In the genomic region with DNA sequence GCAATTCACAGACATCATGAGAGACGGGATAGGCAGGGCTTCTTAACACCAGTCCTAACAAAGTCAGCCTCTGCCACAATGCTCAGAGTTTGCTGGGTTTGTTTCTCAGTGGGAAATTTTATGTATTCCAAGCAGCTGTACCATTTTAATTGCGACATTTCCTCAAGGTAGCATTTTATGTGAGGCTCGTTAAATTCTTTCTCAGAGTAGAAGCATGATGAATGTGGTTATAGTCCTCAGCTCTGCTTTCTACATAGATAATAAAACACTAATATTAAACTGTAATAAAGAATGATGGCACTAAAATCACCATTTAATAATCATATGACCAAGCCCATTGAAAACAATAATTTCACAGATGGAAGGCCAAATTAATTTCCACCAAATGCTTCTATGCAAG, we compare ENCODE assay signal across 22 mouse cellular contexts.
DNase-seq lines count a peak whose midpoint lies in the region; ATAC-seq lines count a peak whose summit lies in the region.
"Had no signal": no experiment of that assay in that cellular context is flagged by ENCODE, and none has a peak within 500 bp of the region (broad histone marks: within the 10 kb centered on the region; RNA-seq: fewer than 3 reads in every experiment).

No protein-coding gene starts in this region.

- 37% methylated on average over 3 of the region's 3 CpGs for WGBS in limb, embryonic 12.5 days
- 75% methylated on average over 3 of the region's 3 CpGs for WGBS in limb, embryonic 10.5 days
- whole genome bisulfite sequencing in neural tube, embryonic 15.5 days = 46% methylated on average over 3 of the region's 3 CpGs

- no peak overlapping the region for H3K4me3 ChIP-seq in limb, embryonic 12.5 days (replicated peaks)
- no peak overlapping the region for H3K4me3 ChIP-seq in limb, embryonic 10.5 days
- H3K4me3 ChIP-seq in neural tube, embryonic 15.5 days (replicated peaks) = no peak overlapping the region
- H3K4me3 ChIP-seq: embryonic facial prominence, embryonic 13.5 days; embryonic facial prominence, embryonic 15.5 days; erythroblast, embryonic 14.5 days; forebrain, embryonic 10.5 days; forebrain, embryonic 12.5 days had no signal

- ATAC-seq in limb, embryonic 12.5 days (ENCODE audit: insufficient number of reproducible peaks, insufficient read depth, low FRiP score, low TSS enrichment, low read depth) = peak; percentile 20; the same call in 1 of the 2 replicates
- peak; percentile 66 for ATAC-seq in neural tube, embryonic 15.5 days (ENCODE audit: low FRiP score)
- ATAC-seq: forebrain, embryonic 14.5 days; forebrain, embryonic 16.5 days had no signal

- no peaks in the 10 kb centered on the region for H3K36me3 ChIP-seq in limb, embryonic 12.5 days
- no peaks in the 10 kb centered on the region for H3K36me3 ChIP-seq in limb, embryonic 10.5 days
- no peaks in the 10 kb centered on the region for H3K36me3 ChIP-seq in neural tube, embryonic 15.5 days
- H3K36me3 ChIP-seq: embryonic facial prominence, embryonic 13.5 days; embryonic facial prominence, embryonic 15.5 days; forebrain, embryonic 10.5 days; forebrain, embryonic 12.5 days had no signal

- no peaks in the 10 kb centered on the region for H3K9me3 ChIP-seq in limb, embryonic 12.5 days
- no peaks in the 10 kb centered on the region for H3K9me3 ChIP-seq in limb, embryonic 10.5 days (replicated peaks)
- H3K9me3 ChIP-seq in neural tube, embryonic 15.5 days (replicated peaks) = no peaks in the 10 kb centered on the region
- H3K9me3 ChIP-seq: embryonic facial prominence, embryonic 13.5 days; embryonic facial prominence, embryonic 15.5 days; forebrain, embryonic 10.5 days; forebrain, embryonic 12.5 days had no signal

- no peak overlapping the region for H3K27ac ChIP-seq in limb, embryonic 12.5 days
- H3K27ac ChIP-seq in limb, embryonic 10.5 days = no peak overlapping the region
- no peak overlapping the region for H3K27ac ChIP-seq in neural tube, embryonic 15.5 days (replicated peaks)
- H3K27ac ChIP-seq: embryonic facial prominence, embryonic 13.5 days; embryonic facial prominence, embryonic 15.5 days; forebrain, embryonic 10.5 days; forebrain, embryonic 12.5 days had no signal

- H3K9ac ChIP-seq in limb, embryonic 12.5 days (replicated peaks) = no peak overlapping the region
- no peak overlapping the region for H3K9ac ChIP-seq in neural tube, embryonic 15.5 days (replicated peaks)
- H3K9ac ChIP-seq: embryonic facial prominence, embryonic 13.5 days; embryonic facial prominence, embryonic 15.5 days; forebrain, embryonic 12.5 days had no signal

- H3K27me3 ChIP-seq in limb, embryonic 12.5 days = no peaks in the 10 kb centered on the region
- no peaks in the 10 kb centered on the region for H3K27me3 ChIP-seq in limb, embryonic 10.5 days (ENCODE audit: low read depth, poor library complexity, severe bottlenecking)
- no peaks in the 10 kb centered on the region for H3K27me3 ChIP-seq in neural tube, embryonic 15.5 days (replicated peaks)
- H3K27me3 ChIP-seq: embryonic facial prominence, embryonic 13.5 days; embryonic facial prominence, embryonic 15.5 days; forebrain, embryonic 12.5 days had no signal

- no peak for DNase-seq in limb, embryonic 10.5 days (ENCODE audit: low spot score)
- peak; percentile 13 for DNase-seq in forelimb bud, embryonic 11.5 days (ENCODE audit: low read depth, low spot score)
- DNase-seq in retina, postnatal 1 day = no peak
- DNase-seq: adrenal gland, adult 2 months; adrenal gland, postnatal 10 days; adrenal gland, postnatal 25 days; cerebellum, adult 11 months; cerebellum, adult 18-20 months; cerebellum, adult 8-10 months; cerebellum, adult 9-11 months; cerebellum, postnatal 14 days; cerebellum, postnatal 36 days; embryo, embryonic 11 days had no signal

- no peaks in the 10 kb centered on the region; the same call in 1 of the 2 replicates for H3K4me1 ChIP-seq in limb, embryonic 12.5 days (replicated peaks)
- no peaks in the 10 kb centered on the region for H3K4me1 ChIP-seq in limb, embryonic 10.5 days
- no peaks in the 10 kb centered on the region for H3K4me1 ChIP-seq in neural tube, embryonic 15.5 days
- H3K4me1 ChIP-seq: embryonic facial prominence, embryonic 13.5 days; embryonic facial prominence, embryonic 15.5 days; forebrain, embryonic 10.5 days; forebrain, embryonic 12.5 days had no signal

- H3K4me2 ChIP-seq in limb, embryonic 12.5 days = no peak overlapping the region
- no peak overlapping the region for H3K4me2 ChIP-seq in neural tube, embryonic 15.5 days
- H3K4me2 ChIP-seq: embryonic facial prominence, embryonic 13.5 days; embryonic facial prominence, embryonic 15.5 days; forebrain, embryonic 12.5 days had no signal
